Mouse (Mus musculus): ENCODE measurements around the gene Lmntd1. TPM values are rescaled to one million over a fixed set of nuclear protein-coding genes. Genes with fewer than 3 reads are reported as not detected.

Gene Lmntd1
- polyA plus RNA-seq, 1 experiment from 2014 or later = 0.37 TPM

DNA sequence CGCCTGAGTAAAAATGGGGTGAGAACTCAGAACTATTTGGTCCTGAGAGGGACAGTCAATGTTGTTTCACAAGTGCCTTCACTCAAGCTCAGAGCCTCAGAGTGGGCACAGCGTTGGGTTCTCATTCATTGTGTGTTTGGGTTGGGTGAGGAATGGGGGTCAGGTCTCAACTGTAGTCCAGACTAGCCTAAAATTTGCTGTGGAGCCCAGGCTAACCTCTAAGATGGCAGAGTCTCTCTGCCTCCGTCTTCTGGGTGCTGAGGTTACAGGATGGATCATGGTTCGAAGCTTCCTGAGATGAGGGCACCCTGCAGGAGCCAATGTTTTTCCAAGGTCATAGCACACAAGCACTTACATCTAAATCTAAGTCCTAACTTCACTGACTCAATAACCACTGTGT lies 37.4 kb downstream of the Lmntd1 start:
- 95% methylated on average over 4 of the region's 4 CpGs for WGBS
- Histone ChIP-seq H3K27ac (no peak overlapping the region), H3K27me3 (ENCODE audit: poor library complexity, severe bottlenecking) (no peaks in the 10 kb centered on the region), H3K4me1 (peaks cover 20% of the 10 kb centered on the region), H3K36me3 (replicated peaks) (no peaks in the 10 kb centered on the region), H3K9me3 (no peaks in the 10 kb centered on the region), H3K4me3 (no peak overlapping the region)
- no peak for DNase-seq (ENCODE audit: extremely low spot score, low spot score)

DNA sequence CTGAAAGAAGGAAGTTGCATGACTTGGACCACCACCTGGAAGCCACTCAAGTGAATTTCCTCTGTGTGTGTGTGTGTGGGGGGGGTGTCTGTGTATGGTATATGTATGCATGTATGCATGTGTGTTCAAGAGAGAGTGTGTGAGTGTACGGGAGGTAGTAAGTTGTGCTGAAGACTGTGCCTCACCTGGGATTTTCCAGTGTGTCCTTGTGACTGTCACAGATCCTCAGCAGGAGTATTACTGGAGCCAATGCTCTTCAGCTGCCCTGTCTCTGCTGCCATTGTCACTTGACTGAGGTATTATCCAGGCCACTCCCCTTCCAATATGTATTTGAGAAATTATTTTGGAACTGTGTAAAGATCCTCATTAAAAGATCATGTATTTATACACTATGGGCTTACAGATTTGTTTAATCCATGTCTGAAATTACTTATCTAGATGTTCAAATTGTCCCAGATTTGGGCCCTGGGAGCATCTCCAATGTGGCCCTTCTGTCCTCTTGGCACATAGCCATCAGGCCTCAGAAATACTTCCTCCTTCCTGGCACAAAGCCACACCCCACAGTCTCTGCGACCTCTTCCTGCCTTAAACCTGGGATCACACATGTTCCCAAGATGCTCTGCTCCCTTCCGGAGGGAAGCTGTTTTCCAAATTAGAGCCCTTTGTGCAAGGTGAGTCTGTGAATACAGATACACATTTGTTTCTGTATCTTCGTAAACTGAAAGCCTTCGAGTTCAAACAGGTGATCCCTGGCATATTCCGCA lies 40.7 kb downstream of the Lmntd1 start:
- Histone ChIP-seq H3K36me3 (replicated peaks) (no peaks in the 10 kb centered on the region), H3K4me3 (no peak overlapping the region), H3K4me1 (peaks cover 4% of the 10 kb centered on the region), H3K27ac (no peak overlapping the region), H3K27me3 (ENCODE audit: poor library complexity, severe bottlenecking) (no peaks in the 10 kb centered on the region), H3K9me3 (no peaks in the 10 kb centered on the region)
- no peak for DNase-seq (ENCODE audit: extremely low spot score, low spot score)
- WGBS = 88% methylated on average over 6 of the region's 6 CpGs

DNA sequence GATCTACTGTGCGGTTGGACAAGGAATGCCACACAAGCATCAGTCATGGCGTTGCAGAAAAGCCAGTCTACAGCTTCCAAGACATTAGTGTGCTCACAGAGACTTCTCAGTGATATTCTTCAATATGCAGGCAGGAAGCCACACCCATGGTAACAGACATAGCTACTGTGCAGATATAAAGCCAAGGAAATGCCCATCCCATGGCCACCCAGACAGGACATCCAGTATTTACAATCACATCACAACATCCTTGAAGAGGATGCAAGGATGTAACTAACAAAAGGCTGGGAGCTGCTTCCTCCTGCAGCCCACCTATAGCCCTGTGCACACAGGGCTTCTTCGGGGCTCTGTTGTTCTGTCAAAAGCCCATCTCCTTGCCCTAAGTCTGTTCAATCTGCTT lies 45.4 kb downstream of the Lmntd1 start:
- Histone ChIP-seq H3K4me1 (peaks cover 14% of the 10 kb centered on the region), H3K4me3 (no peak overlapping the region), H3K36me3 (replicated peaks) (no peaks in the 10 kb centered on the region), H3K27ac (no peak overlapping the region), H3K27me3 (ENCODE audit: poor library complexity, severe bottlenecking) (no peaks in the 10 kb centered on the region), H3K9me3 (no peaks in the 10 kb centered on the region)
- WGBS = 93% methylated on average over 3 of the region's 3 CpGs
- no peak for DNase-seq (ENCODE audit: extremely low spot score, low spot score)

DNA sequence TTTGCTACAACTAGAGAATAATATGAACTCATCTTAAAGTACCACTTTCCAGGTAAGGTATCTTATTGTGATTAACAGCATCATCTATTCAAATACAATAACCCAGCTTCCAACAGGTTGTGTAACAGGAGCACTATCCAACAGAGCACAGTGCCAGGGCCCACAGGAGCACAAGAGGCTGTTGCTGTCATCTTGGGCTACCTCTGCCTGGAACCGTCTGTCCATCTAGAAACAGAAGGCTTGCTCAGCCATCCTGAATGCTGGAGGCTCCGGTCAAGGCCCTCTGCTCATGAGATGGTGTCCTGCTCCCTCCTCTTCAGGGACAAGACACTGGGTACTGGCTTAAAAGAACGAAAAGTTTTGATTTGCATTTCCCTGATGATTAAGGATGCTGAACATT lies 46.3 kb downstream of the Lmntd1 start:
- WGBS = 90% methylated on average over 3 of the region's 3 CpGs
- Histone ChIP-seq H3K4me1 (peaks cover 14% of the 10 kb centered on the region), H3K27ac (no peak overlapping the region), H3K4me3 (no peak overlapping the region), H3K36me3 (replicated peaks) (no peaks in the 10 kb centered on the region), H3K9me3 (no peaks in the 10 kb centered on the region), H3K27me3 (ENCODE audit: poor library complexity, severe bottlenecking) (no peaks in the 10 kb centered on the region)
- DNase-seq (ENCODE audit: extremely low spot score, low spot score) = no peak

DNA sequence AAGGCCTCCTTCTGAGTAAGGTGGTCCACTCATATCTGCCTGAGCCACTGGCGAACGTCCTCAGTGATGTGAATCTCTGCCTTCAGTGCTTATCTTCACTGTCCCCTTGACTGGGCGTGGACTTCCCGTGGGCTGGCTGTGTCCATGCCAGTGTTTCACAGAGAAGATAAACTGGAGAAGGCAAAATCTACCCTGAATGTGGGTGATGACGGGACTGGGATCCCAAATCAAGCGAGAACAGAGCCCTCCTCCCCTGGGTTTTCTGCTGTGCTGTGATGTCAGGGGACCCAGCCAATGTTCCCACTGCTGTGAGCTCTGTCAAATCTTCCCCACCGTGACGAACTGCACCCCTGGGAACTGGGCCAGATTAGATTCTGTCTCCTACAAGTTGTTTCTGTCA lies 46.8 kb downstream of the Lmntd1 start:
- Histone ChIP-seq H3K4me3 (no peak overlapping the region), H3K27me3 (ENCODE audit: poor library complexity, severe bottlenecking) (no peaks in the 10 kb centered on the region), H3K36me3 (replicated peaks) (no peaks in the 10 kb centered on the region), H3K27ac (no peak overlapping the region), H3K9me3 (no peaks in the 10 kb centered on the region), H3K4me1 (peaks cover 14% of the 10 kb centered on the region)
- 85% methylated on average over 8 of the region's 8 CpGs for WGBS
- DNase-seq (ENCODE audit: extremely low spot score, low spot score) = no peak

DNA sequence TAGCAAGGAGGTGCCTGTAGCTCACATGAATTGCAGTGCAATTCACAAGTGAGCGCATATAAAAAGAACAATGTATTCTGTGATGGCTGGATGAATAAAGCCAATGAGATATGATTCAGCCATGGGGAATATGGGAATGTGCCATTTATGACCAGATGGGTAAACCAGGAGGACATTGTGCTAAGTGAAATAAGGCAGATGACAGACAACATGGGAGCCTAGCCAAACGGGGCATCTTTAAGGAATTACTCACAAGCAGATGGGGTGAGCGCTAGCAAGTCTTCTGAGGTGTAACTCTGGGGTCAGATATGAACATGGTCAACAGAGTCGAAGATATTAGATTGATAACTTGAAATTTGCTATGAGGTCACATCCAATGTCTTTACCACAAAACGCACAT lies 48.5 kb downstream of the Lmntd1 start:
- H3K9me3 ChIP-seq = no peaks in the 10 kb centered on the region
- no peaks in the 10 kb centered on the region for H3K36me3 ChIP-seq (replicated peaks)
- no peak overlapping the region for H3K4me3 ChIP-seq
- no peak overlapping the region for H3K27ac ChIP-seq
- no peaks in the 10 kb centered on the region for H3K27me3 ChIP-seq (ENCODE audit: poor library complexity, severe bottlenecking)
- peaks cover 14% of the 10 kb centered on the region for H3K4me1 ChIP-seq
- no peak for DNase-seq (ENCODE audit: extremely low spot score, low spot score)
- 96% methylated on average over 5 of the region's 5 CpGs for WGBS

DNA sequence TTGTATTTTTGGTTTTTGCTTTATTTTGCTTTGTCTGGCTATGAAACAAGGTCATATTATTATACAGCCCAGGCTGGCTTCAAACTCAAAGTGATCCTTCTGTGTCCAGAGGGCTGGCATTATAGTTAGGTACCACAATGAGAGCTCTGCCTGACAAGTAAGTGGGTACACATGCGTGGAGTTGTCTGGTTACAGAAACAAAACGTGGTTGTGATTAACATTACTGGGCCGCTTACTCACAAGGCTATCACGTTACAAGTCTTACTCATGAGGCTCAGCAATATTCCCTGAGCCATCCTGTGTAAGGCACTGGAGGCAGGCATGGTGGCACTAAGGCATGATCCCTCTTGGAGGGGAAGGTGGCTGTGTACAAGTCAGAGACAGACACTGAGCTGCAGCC lies 49.4 kb downstream of the Lmntd1 start:
- no peaks in the 10 kb centered on the region for H3K27me3 ChIP-seq (ENCODE audit: poor library complexity, severe bottlenecking)
- H3K9me3 ChIP-seq = no peaks in the 10 kb centered on the region
- no peaks in the 10 kb centered on the region for H3K36me3 ChIP-seq (replicated peaks)
- no peak overlapping the region for H3K4me3 ChIP-seq
- DNase-seq (ENCODE audit: extremely low spot score, low spot score) = no peak
- H3K27ac ChIP-seq = no peak overlapping the region
- H3K4me1 ChIP-seq = peaks cover 14% of the 10 kb centered on the region
- WGBS = 66% methylated on average over 4 of the region's 4 CpGs

DNA sequence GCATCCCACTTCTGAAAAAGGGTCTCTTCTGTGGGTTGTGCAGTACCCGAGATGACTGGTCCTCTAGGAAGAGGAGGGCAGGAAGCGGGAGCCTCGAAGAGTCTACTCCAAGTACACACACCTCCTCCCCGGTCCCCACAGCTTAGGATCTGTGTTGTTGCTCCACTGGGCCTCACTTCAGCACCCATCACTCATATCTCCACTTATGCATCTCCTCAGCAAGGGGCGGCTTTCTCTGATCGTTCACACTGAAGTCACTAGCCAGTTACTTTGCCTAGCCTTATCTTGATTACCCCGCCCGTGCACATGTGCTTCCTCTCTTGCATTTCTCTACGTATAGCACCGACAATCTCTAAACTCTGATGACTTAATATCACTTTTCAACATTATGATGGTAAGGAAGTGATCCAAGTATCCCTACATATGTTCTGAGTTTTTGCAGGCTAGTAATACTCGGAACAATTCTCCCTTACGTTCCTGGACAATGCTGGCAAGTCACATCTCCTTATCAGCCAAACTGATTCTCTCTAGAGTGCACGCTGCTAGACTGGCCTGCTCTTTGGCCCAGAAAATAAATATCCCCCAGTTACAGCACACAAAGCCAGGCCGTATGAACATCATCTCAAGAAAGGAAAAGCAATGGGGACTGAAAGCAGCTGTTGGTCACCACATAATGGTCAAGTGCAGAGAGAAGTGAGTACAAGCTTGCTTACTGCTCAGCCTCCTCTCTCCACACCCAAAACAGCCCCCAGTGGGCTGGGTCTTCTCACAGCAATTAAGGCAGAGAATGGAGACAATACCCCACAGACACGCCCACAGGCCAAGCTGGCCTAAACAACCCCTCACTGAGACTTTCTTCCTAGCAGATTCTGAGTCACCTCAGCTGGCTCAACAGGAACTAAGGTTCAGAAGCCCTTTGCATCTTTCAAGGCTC lies 56.8 kb downstream of the Lmntd1 start:
- H3K27ac ChIP-seq = no peak overlapping the region
- H3K9me3 ChIP-seq = no peaks in the 10 kb centered on the region
- H3K27me3 ChIP-seq (ENCODE audit: poor library complexity, severe bottlenecking) = no peaks in the 10 kb centered on the region
- peaks cover 5% of the 10 kb centered on the region for H3K4me1 ChIP-seq
- no peaks in the 10 kb centered on the region for H3K36me3 ChIP-seq (replicated peaks)
- WGBS = 87% methylated on average over 15 of the region's 15 CpGs
- DNase-seq (ENCODE audit: extremely low spot score, low spot score) = no peak
- H3K4me3 ChIP-seq = no peak overlapping the region

DNA sequence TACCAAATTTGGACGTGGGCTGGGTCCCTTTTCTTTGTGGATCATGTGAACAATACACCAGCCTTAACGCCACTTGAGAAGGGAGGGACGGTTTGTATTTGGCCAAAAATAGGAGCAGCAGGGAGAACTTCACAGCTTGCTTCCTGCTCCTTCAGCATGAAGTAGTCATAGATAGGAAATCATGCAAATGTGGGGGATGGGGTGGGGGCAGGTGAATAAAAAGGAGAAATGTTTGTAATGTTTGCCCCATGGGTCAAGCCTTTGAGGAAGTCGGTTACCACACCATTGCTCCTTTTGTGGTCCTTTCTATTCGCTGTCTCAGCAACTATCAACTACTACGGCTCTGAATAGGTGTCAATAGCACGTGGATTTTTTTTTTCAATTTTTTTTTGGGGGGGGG lies 60.9 kb downstream of the Lmntd1 start:
- WGBS = 74% methylated on average over 7 of the region's 7 CpGs
- Histone ChIP-seq H3K4me3 (no peak overlapping the region), H3K4me1 (peaks cover 5% of the 10 kb centered on the region), H3K27ac (no peak overlapping the region), H3K36me3 (replicated peaks) (no peaks in the 10 kb centered on the region), H3K9me3 (no peaks in the 10 kb centered on the region), H3K27me3 (ENCODE audit: poor library complexity, severe bottlenecking) (no peaks in the 10 kb centered on the region)
- no peak for DNase-seq (ENCODE audit: extremely low spot score, low spot score)

DNA sequence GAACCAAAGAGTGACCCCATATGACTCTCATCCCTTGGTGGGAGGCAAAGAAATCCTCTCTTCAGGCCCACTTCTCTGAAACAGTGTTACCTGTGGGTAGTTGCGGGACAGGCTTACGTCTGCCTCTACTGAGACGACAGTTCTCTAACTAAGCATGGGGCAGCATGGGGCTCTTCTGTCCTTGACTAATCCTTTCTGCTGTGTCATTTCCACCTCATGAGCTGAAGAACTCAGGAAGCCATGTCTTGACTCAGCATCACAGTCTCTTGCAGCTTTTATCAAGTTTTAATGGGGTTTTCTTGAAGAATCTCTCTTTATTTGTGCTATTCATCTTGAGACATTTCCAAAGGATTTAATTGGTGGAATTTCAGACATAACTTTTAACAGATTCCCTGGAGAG lies 61.3 kb downstream of the Lmntd1 start:
- 96% methylated on average over 3 of the region's 3 CpGs for WGBS
- Histone ChIP-seq H3K4me1 (peaks cover 4% of the 10 kb centered on the region), H3K4me3 (no peak overlapping the region), H3K9me3 (no peaks in the 10 kb centered on the region), H3K36me3 (replicated peaks) (no peaks in the 10 kb centered on the region), H3K27ac (no peak overlapping the region), H3K27me3 (ENCODE audit: poor library complexity, severe bottlenecking) (no peaks in the 10 kb centered on the region)
- DNase-seq (ENCODE audit: extremely low spot score, low spot score) = no peak

DNA sequence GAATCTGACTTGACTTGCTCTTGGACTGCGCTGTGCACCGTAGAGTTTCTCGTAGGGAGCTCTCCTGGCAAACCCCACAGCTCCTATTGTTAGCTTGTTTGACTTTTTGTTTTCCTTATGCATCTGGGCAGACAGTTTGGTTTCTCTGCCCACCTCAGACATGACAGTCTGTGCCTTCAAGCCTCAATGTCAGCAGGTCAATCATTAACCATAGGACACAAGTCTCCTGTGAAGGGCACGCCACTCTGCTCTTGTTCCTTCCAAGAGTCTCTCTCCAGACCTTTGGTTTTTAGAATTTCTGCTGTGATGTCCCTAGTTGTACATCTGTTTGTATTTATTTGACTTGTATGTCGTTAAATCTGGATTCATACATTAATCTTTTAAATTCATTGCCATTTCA lies 63.1 kb downstream of the Lmntd1 start:
- WGBS = 91% methylated on average over 5 of the region's 5 CpGs
- no peaks in the 10 kb centered on the region for H3K36me3 ChIP-seq (replicated peaks)
- no peak overlapping the region for H3K4me3 ChIP-seq
- no peak overlapping the region for H3K27ac ChIP-seq
- no peak for DNase-seq (ENCODE audit: extremely low spot score, low spot score)
- peaks cover 6% of the 10 kb centered on the region for H3K4me1 ChIP-seq
- no peaks in the 10 kb centered on the region for H3K9me3 ChIP-seq
- no peaks in the 10 kb centered on the region for H3K27me3 ChIP-seq (ENCODE audit: poor library complexity, severe bottlenecking)

DNA sequence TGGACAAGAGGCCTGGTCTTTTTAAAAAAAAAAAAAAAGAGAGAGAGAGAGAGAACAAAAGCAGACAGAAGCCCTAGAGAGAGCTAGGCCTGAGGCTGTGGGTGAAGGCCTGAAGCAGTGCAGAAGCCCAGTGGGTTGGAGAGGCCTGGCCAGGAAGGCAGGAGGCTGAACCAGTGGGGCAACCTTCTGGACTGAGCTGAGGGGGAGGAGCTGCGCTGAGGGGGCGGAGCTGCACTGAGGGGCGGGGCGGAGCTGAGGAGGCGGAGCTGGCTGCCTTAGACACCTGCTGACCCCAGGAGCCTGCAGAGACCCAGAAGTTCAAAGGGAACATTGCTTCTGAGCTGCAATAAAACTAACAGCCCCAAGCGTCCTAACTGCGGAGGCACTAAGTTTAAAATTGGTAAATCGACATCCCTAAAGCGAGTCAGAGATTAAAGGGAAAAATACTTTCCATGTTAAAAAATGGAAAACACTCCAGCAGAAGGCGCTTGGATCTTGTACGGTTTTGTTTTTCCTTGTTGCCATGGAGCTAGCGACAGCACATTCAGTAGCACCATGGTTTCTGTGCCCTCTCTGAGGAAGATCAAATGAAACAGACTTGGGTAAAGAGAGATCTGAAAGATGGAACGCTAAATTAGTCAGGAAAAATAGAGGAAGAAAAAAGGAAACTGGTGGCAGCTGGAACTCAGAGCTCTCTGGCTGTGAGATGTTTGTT lies 68.0 kb downstream of the Lmntd1 start:
- DNase-seq (ENCODE audit: extremely low spot score, low spot score) = peak; percentile 42
- H3K27me3 ChIP-seq (ENCODE audit: poor library complexity, severe bottlenecking) = no peaks in the 10 kb centered on the region
- no peaks in the 10 kb centered on the region for H3K36me3 ChIP-seq (replicated peaks)
- no peak overlapping the region; the same call in 1 of the 2 replicates for H3K4me3 ChIP-seq
- H3K27ac ChIP-seq = peak overlapping the region; percentile 61; the same call in 1 of the 2 replicates
- peaks cover 16% of the 10 kb centered on the region for H3K4me1 ChIP-seq
- peaks cover 10% of the 10 kb centered on the region for H3K9me3 ChIP-seq
- WGBS = 31% methylated on average over 13 of the region's 13 CpGs

All from forebrain, embryonic 10.5 days (tissue).